Mouse (Mus musculus): ENCODE data around the gene Jmjd4. TPM values are rescaled to one million over a fixed set of nuclear protein-coding genes. Genes with fewer than 3 reads are reported as not detected.

Gene Jmjd4
- polyA plus RNA-seq, 1 experiment from 2014 or later, result 20.2 TPM

DNA sequence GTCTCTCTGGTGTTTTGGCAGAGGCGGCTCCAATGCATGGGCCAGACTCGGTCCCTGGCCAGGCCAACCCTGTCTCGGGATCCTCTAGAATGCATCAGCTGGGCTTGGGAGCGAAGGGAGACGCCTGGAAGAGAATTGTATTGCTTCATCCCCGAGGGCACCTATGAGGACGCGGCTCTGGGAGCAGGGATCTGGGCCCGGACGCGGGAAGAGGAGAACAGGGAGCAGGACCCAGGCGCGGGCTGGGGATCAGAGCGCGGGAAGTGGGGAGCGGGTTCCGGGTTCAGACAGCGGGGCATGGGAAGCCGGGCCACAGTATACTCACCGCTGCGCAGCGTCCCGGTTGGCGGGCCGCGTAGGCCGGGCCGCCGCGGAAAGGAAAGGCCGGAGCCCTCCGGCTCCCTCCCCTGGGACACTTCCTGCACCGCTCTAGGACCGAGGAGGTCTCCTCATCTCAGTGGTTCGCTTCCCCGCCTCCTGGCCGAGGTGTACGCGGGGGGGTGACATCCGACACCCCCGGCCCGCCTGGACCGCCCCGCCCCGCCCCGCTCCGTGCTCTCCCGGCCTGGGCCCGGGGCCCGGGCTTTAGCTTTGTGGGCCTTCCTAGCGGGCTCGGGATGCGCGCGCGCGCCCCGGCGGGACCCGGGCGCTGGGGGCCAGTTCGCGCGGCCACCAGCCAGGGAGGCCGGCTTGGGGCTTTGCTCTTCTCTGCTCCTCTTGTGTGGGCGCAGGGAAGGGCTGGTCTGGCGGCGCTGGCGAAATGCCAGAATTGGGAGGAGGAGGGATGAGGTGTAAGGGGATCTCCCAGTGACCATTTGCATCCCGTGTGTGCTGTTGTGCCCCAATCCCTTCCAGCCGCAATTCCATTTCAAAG, 56.2 kb downstream of the Jmjd4 start:
- peaks cover 24% of the 10 kb centered on the region for H3K4me1 ChIP-seq
- peak overlapping the region; percentile 97 for H3K4me2 ChIP-seq
- peak overlapping the region; percentile 92 for H3K27ac ChIP-seq (replicated peaks)
- ATAC-seq (ENCODE audit: low FRiP score), result peak; percentile 88
- H3K36me3 ChIP-seq, result peaks cover 33% of the 10 kb centered on the region
- peak overlapping the region; percentile 84 for H3K4me3 ChIP-seq (replicated peaks)
- H3K27me3 ChIP-seq (replicated peaks), result no peaks in the 10 kb centered on the region
- no peaks in the 10 kb centered on the region for H3K9me3 ChIP-seq (replicated peaks)
- WGBS, result under 1% methylated on average over 67 of the region's 71 CpGs
- H3K9ac ChIP-seq (replicated peaks), result peak overlapping the region; percentile 98

GRCm38 (mm10) chr11:59506713-59507074, 56.8 kb downstream of the Jmjd4 start:
- ATAC-seq (ENCODE audit: low FRiP score), result peak; percentile 43; the same call in 1 of the 2 replicates
- peak overlapping the region; percentile 98 for H3K9ac ChIP-seq (replicated peaks)
- peaks cover 32% of the 10 kb centered on the region for H3K36me3 ChIP-seq
- WGBS, result under 1% methylated on average over 14 of the region's 14 CpGs
- H3K27ac ChIP-seq (replicated peaks), result peak overlapping the region; percentile 92
- peaks cover 24% of the 10 kb centered on the region for H3K4me1 ChIP-seq
- peak overlapping the region; percentile 84 for H3K4me3 ChIP-seq (replicated peaks)
- H3K9me3 ChIP-seq (replicated peaks), result no peaks in the 10 kb centered on the region
- peak overlapping the region; percentile 97 for H3K4me2 ChIP-seq
- H3K27me3 ChIP-seq (replicated peaks), result no peaks in the 10 kb centered on the region

Other genes starting within 250 kb of the Jmjd4 start
- 99.3 and 103 TPM in 2 replicates for gene Mrpl55, start 247.6 kb upstream of the Jmjd4 start, polyA plus RNA-seq (2015; fragmentation: Nextera tagmentation; extraction: Ambion mirVana)
- gene 2310033P09Rik, start 241.7 kb upstream of the Jmjd4 start, polyA plus RNA-seq (2015; fragmentation: Nextera tagmentation; extraction: Ambion mirVana), result 27.3 and 28.6 TPM in 2 replicates
- gene Arf1, start 221.8 kb upstream of the Jmjd4 start, polyA plus RNA-seq (2015; fragmentation: Nextera tagmentation; extraction: Ambion mirVana), result 645 and 662 TPM in 2 replicates
- gene Wnt3a, start 159.3 kb upstream of the Jmjd4 start, polyA plus RNA-seq (2015; fragmentation: Nextera tagmentation; extraction: Ambion mirVana), result 0.14 and 0.35 TPM in 2 replicates
- 2.6 and 3.0 TPM in 2 replicates for gene Wnt9a, start 143.1 kb upstream of the Jmjd4 start, polyA plus RNA-seq (2015; fragmentation: Nextera tagmentation; extraction: Ambion mirVana)
- gene Prss38, start 74.4 kb upstream of the Jmjd4 start, polyA plus RNA-seq (2015; fragmentation: Nextera tagmentation; extraction: Ambion mirVana), result not detected in 2 replicates
- gene Snap47, start 1.1 kb downstream of the Jmjd4 start, polyA plus RNA-seq (2015; fragmentation: Nextera tagmentation; extraction: Ambion mirVana), result 541 and 630 TPM in 2 replicates
- 8.9 and 10.7 TPM in 2 replicates for gene Zfp867, start 22.4 kb downstream of the Jmjd4 start, polyA plus RNA-seq (2015; fragmentation: Nextera tagmentation; extraction: Ambion mirVana)
- gene Zkscan17, start 76.7 kb downstream of the Jmjd4 start, polyA plus RNA-seq (2015; fragmentation: Nextera tagmentation; extraction: Ambion mirVana), result 12.9 and 14.7 TPM in 2 replicates
- gene Nlrp3, start 91.5 kb downstream of the Jmjd4 start, polyA plus RNA-seq (2015; fragmentation: Nextera tagmentation; extraction: Ambion mirVana), result 0.20 and 0.24 TPM in 2 replicates
- gene Olfr222, start 126.2 kb downstream of the Jmjd4 start, polyA plus RNA-seq (2015; fragmentation: Nextera tagmentation; extraction: Ambion mirVana), result not detected in 2 replicates
- gene Olfr223, start 143.2 kb downstream of the Jmjd4 start, polyA plus RNA-seq (2015; fragmentation: Nextera tagmentation; extraction: Ambion mirVana), result not detected in 2 replicates
- gene Mprip, start 211.3 kb downstream of the Jmjd4 start, polyA plus RNA-seq (2015; fragmentation: Nextera tagmentation; extraction: Ambion mirVana), result 46.8 and 65.8 TPM in 2 replicates